Mouse (Mus musculus) kidney, embryonic 15.5 days (tissue): ENCODE data around the gene Nupl2. TPM values are rescaled to one million over a fixed set of nuclear protein-coding genes. Genes with fewer than 3 reads are reported as not detected.

ENCODE experiments used
- ATAC-seq: fragments of 200-750 bp; cut with Nextera tagmentation; replicated peaks from 2 replicates; pipeline ENCODE4 v1.8.0; 2017; ENCODE audit warnings: moderate TSS enrichment; ENCODE audit not compliant: low FRiP score
- H3K27ac ChIP-seq: fragments of 300-500 bp; sonication (generic); 2 replicates; pipeline ENCODE4 v1.5.1; 2015; ENCODE audit warnings: mild to moderate bottlenecking, inconsistent platforms
- H3K27me3 ChIP-seq: fragments of 300-500 bp; sonication (generic); 2 replicates; pipeline ENCODE4 v1.6.1; 2015; ENCODE audit warnings: inconsistent platforms
- H3K36me3 ChIP-seq: fragments of 300-500 bp; sonication (generic); 2 replicates; pipeline ENCODE4 v1.6.1; 2015; ENCODE audit warnings: inconsistent platforms
- H3K4me1 ChIP-seq: fragments of 300-500 bp; sonication (generic); 2 replicates; pipeline ENCODE4 v1.6.1; 2015; ENCODE audit warnings: inconsistent platforms
- H3K4me2 ChIP-seq: fragments of 300-500 bp; sonication (generic); 2 replicates; pipeline ENCODE4 v1.6.1; 2015; ENCODE audit warnings: moderate library complexity, mild to moderate bottlenecking, inconsistent platforms
- H3K4me3 ChIP-seq: fragments of 300-500 bp; sonication (generic); replicated peaks from 2 replicates; pipeline ENCODE4 v1.5.1; 2015; ENCODE audit warnings: mild to moderate bottlenecking, inconsistent platforms
- H3K9ac ChIP-seq: fragments of 300-500 bp; sonication (generic); 2 replicates; pipeline ENCODE4 v1.6.1; 2015; ENCODE audit warnings: mild to moderate bottlenecking, inconsistent platforms
- H3K9me3 ChIP-seq: fragments of 300-500 bp; sonication (generic); replicated peaks from 2 replicates; pipeline ENCODE4 v1.6.1; 2016; ENCODE audit warnings: inconsistent platforms
- WGBS: fragments of 180-500 bp; shearing (Covaris S2); methylation state at CpG from one replicate; pipeline ENCODE4 v1.1.7; 2015; ENCODE audit warnings: mixed read lengths; 5-methylcytosine and 5-hydroxymethylcytosine counted together
- polyA plus RNA-seq: library from polyadenylated mRNA; unstranded; fragments of >200 nt; fragmentation: Nextera tagmentation; extraction: Ambion mirVana; gene quantifications from 2 replicates; pipeline ENCODE4 v1.2.1, GENCODE M21; 2015

Nupl2 gene
- polyA plus RNA-seq, 1 experiment from 2014 or later, result 16.6 TPM

GRCm38 (mm10) chr5:24214547-24214878 is 49.8 kb downstream of the Nupl2 start:
- Histone ChIP-seq H3K4me1 (0 out of 2 replicates have a peak, but pooled peaks cover 3% of the 10 kb centered on the region), H3K27me3 (no peaks in the 10 kb centered on the region), H3K36me3 (no peaks in the 10 kb centered on the region), H3K27ac (no peak overlapping the region), H3K9ac (no peak overlapping the region), H3K4me2 (no peak overlapping the region), H3K4me3 (no peak overlapping the region), H3K9me3 (no peaks in the 10 kb centered on the region)
- WGBS, result 48% methylated on average over 1 of the region's 1 CpGs
- no peak for ATAC-seq

DNA sequence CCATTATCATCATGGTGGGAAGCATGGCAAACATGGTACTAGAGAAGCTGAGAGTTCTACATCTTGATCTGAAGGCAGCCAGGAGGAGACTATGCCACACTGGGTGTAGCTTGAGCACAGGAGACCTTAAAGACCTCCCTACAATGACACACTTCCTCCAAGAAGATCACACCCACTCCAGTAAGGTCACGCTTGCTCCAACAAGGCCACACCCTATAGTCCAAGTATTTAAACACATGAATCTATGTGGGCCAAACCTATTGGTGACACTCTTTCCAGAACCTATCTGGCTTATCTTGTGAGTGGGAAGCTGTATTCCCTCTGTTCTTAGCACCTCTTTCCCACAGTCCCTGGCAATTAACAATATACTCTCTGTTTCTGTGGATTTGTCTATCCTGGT is 50.1 kb downstream of the Nupl2 start:
- 0 out of 2 replicates have a peak, but pooled peaks cover 3% of the 10 kb centered on the region for H3K4me1 ChIP-seq
- H3K27ac ChIP-seq, result no peak overlapping the region
- no peak for ATAC-seq
- H3K4me3 ChIP-seq, result no peak overlapping the region
- no peaks in the 10 kb centered on the region for H3K9me3 ChIP-seq
- no peak overlapping the region for H3K4me2 ChIP-seq
- H3K9ac ChIP-seq, result no peak overlapping the region
- 100% methylated on average over 1 of the region's 1 CpGs for WGBS
- H3K27me3 ChIP-seq, result no peaks in the 10 kb centered on the region
- no peaks in the 10 kb centered on the region for H3K36me3 ChIP-seq

Other genes with a start within 250 kb of the Nupl2 start
- 23.2 and 24.4 TPM in 2 replicates for gene Fam126a, start 134.3 kb upstream of the Nupl2 start, polyA plus RNA-seq
- 43.6 and 45.3 TPM in 2 replicates for gene Klhl7, start 64.4 kb upstream of the Nupl2 start, polyA plus RNA-seq
- 7.1 and 7.2 TPM in 2 replicates for gene Kcnh2, start 186.6 kb downstream of the Nupl2 start, polyA plus RNA-seq
- 15.4 and 18.4 TPM in 2 replicates for gene Nos3, start 199.8 kb downstream of the Nupl2 start, polyA plus RNA-seq
- 0.82 and 1.1 TPM in 2 replicates for gene Atg9b, start 227.2 kb downstream of the Nupl2 start, polyA plus RNA-seq
- 59.2 and 62.0 TPM in 2 replicates for gene Abcb8, start 228.7 kb downstream of the Nupl2 start, polyA plus RNA-seq
- 0.39 and 0.53 TPM in 2 replicates for gene Asic3, start 248.4 kb downstream of the Nupl2 start, polyA plus RNA-seq